Mouse (Mus musculus) ES-E14 (cell line): ENCODE results near the gene Dlgap4. TPM values are rescaled to one million over a fixed set of nuclear protein-coding genes. Genes with fewer than 3 reads are reported as not detected.

ENCODE experiments used
- DNase-seq: peaks from one replicate; pipeline ENCODE4 v3.0.0-alpha.2; 2013; ENCODE audit warnings: low read depth, low spot score
- H3K27ac ChIP-seq: 2 replicates; pipeline ENCODE4 v1.5.1; 2012; ENCODE audit warnings: low read depth, mild to moderate bottlenecking, low read length, moderate library complexity, mixed read lengths; ENCODE audit not compliant: poor library complexity, insufficient read depth, severe bottlenecking
- H3K36me3 ChIP-seq: 2 replicates; pipeline ENCODE4 v1.6.1; 2012; ENCODE audit warnings: mild to moderate bottlenecking, low read length, moderate library complexity, mixed read lengths; ENCODE audit not compliant: control insufficient read depth, poor library complexity, insufficient read depth, severe bottlenecking
- H3K4me1 ChIP-seq, 2 experiments: fragments of 150-350 bp in 1 of 2; sonication (generic) in 1 of 2; 2 replicates each; pipeline ENCODE4 v1.6.1; 2012; ENCODE audit warnings: low read length in 2 of 2, mild to moderate bottlenecking in 1 of 2, mixed read lengths in 1 of 2; ENCODE audit not compliant: control insufficient read depth in 2 of 2, insufficient read depth in 2 of 2, poor library complexity in 1 of 2
- H3K4me3 ChIP-seq, 2 experiments: fragments of 150-350 bp in 1 of 2; sonication (generic) in 1 of 2; 2 replicates each; pipeline ENCODE4 v1.5.1; 2012; ENCODE audit warnings: low read length in 2 of 2, low read depth in 1 of 2, mild to moderate bottlenecking in 1 of 2, mixed read lengths in 1 of 2; ENCODE audit not compliant: insufficient read depth in 1 of 2, poor library complexity in 1 of 2, severe bottlenecking in 1 of 2
- H3K9ac ChIP-seq: 2 replicates; pipeline ENCODE4 v1.6.1; 2012; ENCODE audit warnings: low read depth, mild to moderate bottlenecking, low read length, mixed read lengths; ENCODE audit not compliant: poor library complexity, insufficient read depth, severe bottlenecking
- H3K9me3 ChIP-seq: fragments of 150-350 bp; sonication (generic); 2 replicates; pipeline ENCODE4 v1.6.1; 2012; ENCODE audit warnings: low read depth, mild to moderate bottlenecking, low read length; ENCODE audit not compliant: control insufficient read depth, insufficient read depth
- CHD2 ChIP-seq: IDR thresholded peaks from 2 replicates; pipeline ENCODE4 v1.6.1; 2014; ENCODE audit warnings: mild to moderate bottlenecking, low read depth, low read length, inconsistent platforms
- HCFC1 ChIP-seq: IDR thresholded peaks from 2 replicates; pipeline ENCODE4 v1.6.1; 2012; ENCODE audit warnings: low read length, inconsistent platforms, borderline replicate concordance; ENCODE audit not compliant: insufficient read depth
- MAFK ChIP-seq: IDR thresholded peaks from 2 replicates; pipeline ENCODE4 v1.6.1; 2014; ENCODE audit warnings: mild to moderate bottlenecking, low read depth, low read length, inconsistent platforms; ENCODE audit not compliant: insufficient read depth
- ZC3H11A ChIP-seq: IDR thresholded peaks from 2 replicates; pipeline ENCODE4 v1.6.1; 2012; ENCODE audit warnings: low read depth, mild to moderate bottlenecking, inconsistent platforms, low read length, borderline replicate concordance
- ZNF384 ChIP-seq: IDR thresholded peaks from 2 replicates; pipeline ENCODE4 v1.6.1; 2012; ENCODE audit warnings: low read depth, low read length, inconsistent platforms
- in situ Hi-C, 2 experiments: fragments of 600-800 bp; cut with MboI; formaldehyde crosslinking; loops; one replicate each; pipeline ENCODE4 v1.15.1; 2025; ENCODE audit warnings: low sequenced_read_pairs in 2 of 2, inconsistent platforms in 1 of 2; ENCODE audit not compliant: unreplicated experiment in 2 of 2
- total RNA-seq: library from RNA; depleted of rRNA; stranded (reverse); fragments of 300-350 nt; gene quantifications from 2 replicates; pipeline ENCODE4 v1.2.3, GENCODE M21; 2012

The Dlgap4 gene
- total RNA-seq, 1 experiment, result 28.8 TPM

GRCm38 (mm10) chr2:156779036-156779435 lies 165.5 kb downstream of the Dlgap4 start:
- Histone ChIP-seq H3K4me1 (peaks cover 3 to 26% of the 10 kb centered on the region in 2 experiments; a peak in 1 of 4 replicates), H3K9ac (no peak overlapping the region), H3K9me3 (no peaks in the 10 kb centered on the region), H3K4me3 (no peak overlapping the region), H3K36me3 (no peaks in the 10 kb centered on the region), H3K27ac (no peak overlapping the region)
- in situ Hi-C loops, result no loop called here
- TF ChIP-seq ZNF384 (no peak), MAFK (no peak), HCFC1 (no peak), ZC3H11A (no peak), CHD2 (no peak)
- DNase-seq, result no peak

DNA sequence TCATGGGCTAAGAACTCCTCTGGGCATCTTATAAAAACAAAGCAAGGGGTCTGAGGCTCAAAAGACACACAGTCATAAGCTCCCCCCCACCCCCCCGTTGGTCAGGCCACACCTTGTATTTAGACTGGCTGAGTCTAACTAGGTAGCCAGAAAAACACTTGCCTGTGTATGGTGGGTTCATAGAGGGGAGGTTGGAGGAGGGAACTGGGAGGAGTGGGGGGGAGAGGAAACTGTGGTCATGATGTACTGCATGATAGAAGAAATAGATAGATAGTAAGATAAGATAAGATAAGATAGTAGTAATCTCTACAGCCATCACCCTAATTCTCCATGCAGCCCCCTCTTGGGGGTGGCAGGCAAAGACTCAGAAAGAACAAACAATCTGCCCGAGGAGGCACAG lies 166.0 kb downstream of the Dlgap4 start:
- Histone ChIP-seq H3K27ac (no peak overlapping the region), H3K4me3 (no peak overlapping the region), H3K4me1 (peaks cover 3 to 22% of the 10 kb centered on the region in 2 experiments; a peak in 1 of 4 replicates), H3K36me3 (no peaks in the 10 kb centered on the region), H3K9me3 (no peaks in the 10 kb centered on the region), H3K9ac (no peak overlapping the region)
- in situ Hi-C loops, result no loop called here
- DNase-seq, result no peak
- TF ChIP-seq HCFC1, result no peak
- TF ChIP-seq ZNF384, result no peak
- no peak for TF ChIP-seq ZC3H11A
- no peak for TF ChIP-seq CHD2
- no peak for TF ChIP-seq MAFK

DNA sequence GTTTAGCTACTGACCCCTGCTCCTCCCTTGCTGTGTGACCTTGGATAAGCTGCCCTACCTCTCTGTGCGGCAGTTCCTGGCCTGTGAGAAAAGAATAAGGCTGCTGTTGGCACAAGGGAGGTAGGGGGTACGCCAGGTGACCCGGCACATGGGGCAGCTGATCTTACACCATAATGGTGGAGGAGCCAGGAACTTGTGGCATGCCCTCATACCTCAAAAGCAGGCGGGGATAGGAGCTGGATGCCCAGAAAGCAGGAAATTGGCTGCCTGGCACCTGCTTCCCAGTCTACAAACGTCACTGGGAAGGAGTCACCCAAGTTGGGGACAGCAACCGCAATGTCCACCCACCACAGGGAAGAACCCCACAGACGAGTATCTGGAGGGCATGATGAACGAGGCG lies 166.6 kb downstream of the Dlgap4 start:
- H3K27ac ChIP-seq, result no peak overlapping the region
- no peaks in the 10 kb centered on the region for H3K9me3 ChIP-seq
- peaks cover 3 to 20% of the 10 kb centered on the region in 2 experiments; a peak in 1 of 4 replicates for H3K4me1 ChIP-seq
- H3K9ac ChIP-seq, result no peak overlapping the region
- no peak for TF ChIP-seq HCFC1
- no peak for TF ChIP-seq ZNF384
- no peak for TF ChIP-seq CHD2
- TF ChIP-seq ZC3H11A, result no peak
- TF ChIP-seq MAFK, result no peak
- DNase-seq, result no peak
- in situ Hi-C loops, result no loop called here
- no peaks in the 10 kb centered on the region for H3K36me3 ChIP-seq
- H3K4me3 ChIP-seq, result no peak overlapping the region

GRCm38 (mm10) chr2:156780752-156781151 lies 167.2 kb downstream of the Dlgap4 start:
- Histone ChIP-seq H3K9me3 (no peaks in the 10 kb centered on the region), H3K4me3 (peak overlapping the region; percentile 40 to 45; a peak in 2 of 4 replicates), H3K36me3 (no peaks in the 10 kb centered on the region), H3K9ac (no peak overlapping the region), H3K4me1 (peaks cover 3 to 20% of the 10 kb centered on the region in 2 experiments; a peak in 1 of 4 replicates), H3K27ac (no peak overlapping the region)
- no peak for TF ChIP-seq ZNF384
- no peak for TF ChIP-seq ZC3H11A
- TF ChIP-seq CHD2, result no peak
- no peak for TF ChIP-seq MAFK
- TF ChIP-seq HCFC1, result no peak
- peak; percentile 59 for DNase-seq
- in situ Hi-C loops, result no loop called here

GRCm38 (mm10) chr2:156781281-156781680 lies 167.8 kb downstream of the Dlgap4 start:
- in situ Hi-C loops, result no loop called here
- no peak overlapping the region for H3K9ac ChIP-seq
- no peaks in the 10 kb centered on the region for H3K9me3 ChIP-seq
- no peaks in the 10 kb centered on the region for H3K36me3 ChIP-seq
- peaks cover 3 to 20% of the 10 kb centered on the region in 2 experiments; a peak in 1 of 4 replicates for H3K4me1 ChIP-seq
- H3K4me3 ChIP-seq, result no peak overlapping the region; a peak in 1 of 4 replicates
- no peak for DNase-seq
- TF ChIP-seq ZNF384 (no peak), MAFK (no peak), CHD2 (no peak), ZC3H11A (no peak), HCFC1 (no peak)
- H3K27ac ChIP-seq, result no peak overlapping the region
